Mouse (Mus musculus): ENCODE data around the gene Coq5. TPM values are rescaled to one million over a fixed set of nuclear protein-coding genes. Genes with fewer than 3 reads are reported as not detected.
A peak's percentile ranks its signal among the peaks of the same experiment; 100 is the strongest.

The Coq5 gene
- polyA plus RNA-seq, 1 experiment from 2014 or later, result 52.5 TPM

- Histone ChIP-seq H3K27ac (no peak overlapping the region), H3K36me3 (replicated peaks; ENCODE audit: control insufficient read depth, insufficient read depth) (peaks cover 5% of the 10 kb centered on the region; the same call in 1 of the 2 replicates), H3K4me2 (replicated peaks) (no peak overlapping the region), H3K4me3 (replicated peaks; ENCODE audit: low read length) (no peak overlapping the region), H3K9ac (no peak overlapping the region), H3K4me1 (replicated peaks; ENCODE audit: control insufficient read depth, insufficient read depth, low read length) (peaks cover 24% of the 10 kb centered on the region), H3K27me3 (ENCODE audit: control insufficient read depth, insufficient read depth, low read length) (no peaks in the 10 kb centered on the region), H3K9me3 (ENCODE audit: control insufficient read depth, low read length) (no peaks in the 10 kb centered on the region)
- DNase-seq (ENCODE audit: low spot score) (no peak), ATAC-seq (ENCODE audit: low FRiP score) (no peak)
- 72% methylated on average over 1 of the region's 1 CpGs for WGBS
Measured at GRCm38 (mm10) chr5:115274353-115274752, 5.1 kb upstream of the Coq5 start.

GRCm38 (mm10) chr5:115274771-115275170 is 4.7 kb upstream of the Coq5 start:
- no peaks in the 10 kb centered on the region for H3K9me3 ChIP-seq (ENCODE audit: control insufficient read depth, low read length)
- peaks cover 21% of the 10 kb centered on the region for H3K4me1 ChIP-seq (replicated peaks; ENCODE audit: control insufficient read depth, insufficient read depth, low read length)
- ATAC-seq (ENCODE audit: low FRiP score) (no peak), DNase-seq (ENCODE audit: low spot score) (no peak)
- no peaks in the 10 kb centered on the region for H3K27me3 ChIP-seq (ENCODE audit: control insufficient read depth, insufficient read depth, low read length)
- H3K9ac ChIP-seq, result no peak overlapping the region
- H3K36me3 ChIP-seq (replicated peaks; ENCODE audit: control insufficient read depth, insufficient read depth), result peaks cover 4% of the 10 kb centered on the region; the same call in 1 of the 2 replicates
- WGBS, result 93% methylated on average over 1 of the region's 1 CpGs
- no peak overlapping the region for H3K4me3 ChIP-seq (replicated peaks; ENCODE audit: low read length)
- no peak overlapping the region for H3K4me2 ChIP-seq (replicated peaks)
- no peak overlapping the region for H3K27ac ChIP-seq

GRCm38 (mm10) chr5:115275998-115276397 is 3.5 kb upstream of the Coq5 start:
- no peaks in the 10 kb centered on the region; the same call in 1 of the 2 replicates for H3K36me3 ChIP-seq (replicated peaks; ENCODE audit: control insufficient read depth, insufficient read depth)
- 33% methylated on average over 14 of the region's 14 CpGs for WGBS
- ATAC-seq (ENCODE audit: low FRiP score) (no peak), DNase-seq (ENCODE audit: low spot score) (peak; percentile 39)
- H3K4me3 ChIP-seq (replicated peaks; ENCODE audit: low read length), result no peak overlapping the region
- no peaks in the 10 kb centered on the region for H3K27me3 ChIP-seq (ENCODE audit: control insufficient read depth, insufficient read depth, low read length)
- H3K4me2 ChIP-seq (replicated peaks), result no peak overlapping the region
- H3K9me3 ChIP-seq (ENCODE audit: control insufficient read depth, low read length), result no peaks in the 10 kb centered on the region
- no peak overlapping the region for H3K9ac ChIP-seq
- peaks cover 14% of the 10 kb centered on the region for H3K4me1 ChIP-seq (replicated peaks; ENCODE audit: control insufficient read depth, insufficient read depth, low read length)
- no peak overlapping the region for H3K27ac ChIP-seq

- no peaks in the 10 kb centered on the region for H3K27me3 ChIP-seq (ENCODE audit: control insufficient read depth, insufficient read depth, low read length)
- WGBS, result 73% methylated on average over 1 of the region's 1 CpGs
- ATAC-seq (ENCODE audit: low FRiP score) (no peak), DNase-seq (ENCODE audit: low spot score) (no peak)
- H3K27ac ChIP-seq, result no peak overlapping the region
- no peaks in the 10 kb centered on the region for H3K9me3 ChIP-seq (ENCODE audit: control insufficient read depth, low read length)
- H3K9ac ChIP-seq, result no peak overlapping the region
- 0 out of 2 replicates have a peak, but pooled peaks cover 1% of the 10 kb centered on the region for H3K36me3 ChIP-seq (replicated peaks; ENCODE audit: control insufficient read depth, insufficient read depth)
- H3K4me3 ChIP-seq (replicated peaks; ENCODE audit: low read length), result no peak overlapping the region
- H3K4me2 ChIP-seq (replicated peaks), result no peak overlapping the region
- peaks cover 10% of the 10 kb centered on the region for H3K4me1 ChIP-seq (replicated peaks; ENCODE audit: control insufficient read depth, insufficient read depth, low read length)
Measured at GRCm38 (mm10) chr5:115278053-115278452, 1.4 kb upstream of the Coq5 start.

- Histone ChIP-seq H3K9ac (no peak overlapping the region), H3K27ac (no peak overlapping the region), H3K27me3 (ENCODE audit: control insufficient read depth, insufficient read depth, low read length) (no peaks in the 10 kb centered on the region), H3K4me3 (replicated peaks; ENCODE audit: low read length) (no peak overlapping the region), H3K9me3 (ENCODE audit: control insufficient read depth, low read length) (no peaks in the 10 kb centered on the region), H3K4me2 (replicated peaks) (no peak overlapping the region), H3K4me1 (replicated peaks; ENCODE audit: control insufficient read depth, insufficient read depth, low read length) (peaks cover 6% of the 10 kb centered on the region), H3K36me3 (replicated peaks; ENCODE audit: control insufficient read depth, insufficient read depth) (peaks cover 9% of the 10 kb centered on the region)
- ATAC-seq (ENCODE audit: low FRiP score) (no peak), DNase-seq (ENCODE audit: low spot score) (no peak)
- 59% methylated on average over 2 of the region's 2 CpGs for WGBS
Measured at GRCm38 (mm10) chr5:115278785-115279184, 681 bp upstream of the Coq5 start.

- 0 out of 2 replicates have a peak overlapping the region, but pooled peaks have one; percentile 40 for H3K27ac ChIP-seq
- H3K27me3 ChIP-seq (ENCODE audit: control insufficient read depth, insufficient read depth, low read length), result no peaks in the 10 kb centered on the region
- ATAC-seq (ENCODE audit: low FRiP score) (0 out of 2 replicates have a peak, but pooled peaks have one; percentile 21), DNase-seq (ENCODE audit: low spot score) (no peak)
- peak overlapping the region; percentile 75 for H3K9ac ChIP-seq
- peaks cover 21% of the 10 kb centered on the region for H3K36me3 ChIP-seq (replicated peaks; ENCODE audit: control insufficient read depth, insufficient read depth)
- H3K9me3 ChIP-seq (ENCODE audit: control insufficient read depth, low read length), result no peaks in the 10 kb centered on the region
- H3K4me2 ChIP-seq (replicated peaks), result peak overlapping the region; percentile 89
- H3K4me3 ChIP-seq (replicated peaks; ENCODE audit: low read length), result peak overlapping the region; percentile 73
- 11% methylated on average over 17 of the region's 17 CpGs for WGBS
- H3K4me1 ChIP-seq (replicated peaks; ENCODE audit: control insufficient read depth, insufficient read depth, low read length), result peaks cover 6% of the 10 kb centered on the region
Measured at GRCm38 (mm10) chr5:115280050-115280687, 703 bp downstream of the Coq5 start.

GRCm38 (mm10) chr5:115284735-115285134 is 5.3 kb downstream of the Coq5 start:
- no peaks in the 10 kb centered on the region for H3K9me3 ChIP-seq (ENCODE audit: control insufficient read depth, low read length)
- no peak for ATAC-seq (ENCODE audit: low FRiP score)
- H3K4me3 ChIP-seq (replicated peaks; ENCODE audit: low read length), result no peak overlapping the region
- no peaks in the 10 kb centered on the region for H3K27me3 ChIP-seq (ENCODE audit: control insufficient read depth, insufficient read depth, low read length)
- peaks cover 6% of the 10 kb centered on the region for H3K4me1 ChIP-seq (replicated peaks; ENCODE audit: control insufficient read depth, insufficient read depth, low read length)
- no peak overlapping the region for H3K9ac ChIP-seq
- peaks cover 50% of the 10 kb centered on the region for H3K36me3 ChIP-seq (replicated peaks; ENCODE audit: control insufficient read depth, insufficient read depth)
- H3K4me2 ChIP-seq (replicated peaks), result no peak overlapping the region
- no peak for DNase-seq (ENCODE audit: low spot score)
- no peak overlapping the region for H3K27ac ChIP-seq
- WGBS, result 84% methylated on average over 3 of the region's 3 CpGs

- ATAC-seq (ENCODE audit: low FRiP score), result no peak
- Histone ChIP-seq H3K36me3 (replicated peaks; ENCODE audit: control insufficient read depth, insufficient read depth) (peaks cover 78% of the 10 kb centered on the region), H3K4me3 (replicated peaks; ENCODE audit: low read length) (no peak overlapping the region), H3K27me3 (ENCODE audit: control insufficient read depth, insufficient read depth, low read length) (no peaks in the 10 kb centered on the region), H3K27ac (no peak overlapping the region), H3K9ac (no peak overlapping the region), H3K4me2 (replicated peaks) (no peak overlapping the region), H3K4me1 (replicated peaks; ENCODE audit: control insufficient read depth, insufficient read depth, low read length) (peaks cover 6% of the 10 kb centered on the region), H3K9me3 (ENCODE audit: control insufficient read depth, low read length) (no peaks in the 10 kb centered on the region)
- DNase-seq (ENCODE audit: low spot score), result no peak
- WGBS, result 94% methylated on average over 8 of the region's 8 CpGs
Measured at GRCm38 (mm10) chr5:115294173-115294572, 14.7 kb downstream of the Coq5 start.

- no peak for DNase-seq (ENCODE audit: low spot score)
- 89% methylated on average over 10 of the region's 10 CpGs for WGBS
- H3K36me3 ChIP-seq (replicated peaks; ENCODE audit: control insufficient read depth, insufficient read depth), result peaks cover 61% of the 10 kb centered on the region
Measured at GRCm38 (mm10) chr5:115296347-115296746, 16.9 kb downstream of the Coq5 start.

More at GRCm38 (mm10) chr5:115296347-115296746, 16.9 kb downstream of the Coq5 start:
- H3K27me3 ChIP-seq (ENCODE audit: control insufficient read depth, insufficient read depth, low read length), result no peaks in the 10 kb centered on the region
- H3K4me1 ChIP-seq (replicated peaks; ENCODE audit: control insufficient read depth, insufficient read depth, low read length), result peaks cover 12% of the 10 kb centered on the region
- H3K27ac ChIP-seq, result no peak overlapping the region
- H3K4me3 ChIP-seq (replicated peaks; ENCODE audit: low read length), result no peak overlapping the region
- H3K4me2 ChIP-seq (replicated peaks), result no peak overlapping the region
- no peaks in the 10 kb centered on the region for H3K9me3 ChIP-seq (ENCODE audit: control insufficient read depth, low read length)
- no peak for ATAC-seq (ENCODE audit: low FRiP score)
- no peak overlapping the region for H3K9ac ChIP-seq

All from hindbrain, embryonic 14.5 days (tissue).